Mouse (Mus musculus) cortical plate, adult 2 months (tissue): ENCODE measurements around the gene Arid5b.

Source experiments
- CTCF ChIP-seq: fragments of 200-500 bp; IDR thresholded peaks from 2 replicates; pipeline ENCODE4 v1.5.1; 2011; ENCODE audit warnings: mild to moderate bottlenecking, control low read depth, low read length; ENCODE audit not compliant: insufficient read depth; ENCODE audit errors: extremely low read depth
- POLR2A ChIP-seq: fragments of 200-500 bp; IDR thresholded peaks from 2 replicates; pipeline ENCODE4 v1.6.1; 2011; ENCODE audit warnings: mild to moderate bottlenecking, low read length, control low read depth; ENCODE audit not compliant: insufficient read depth; ENCODE audit errors: extremely low read depth

DNA sequence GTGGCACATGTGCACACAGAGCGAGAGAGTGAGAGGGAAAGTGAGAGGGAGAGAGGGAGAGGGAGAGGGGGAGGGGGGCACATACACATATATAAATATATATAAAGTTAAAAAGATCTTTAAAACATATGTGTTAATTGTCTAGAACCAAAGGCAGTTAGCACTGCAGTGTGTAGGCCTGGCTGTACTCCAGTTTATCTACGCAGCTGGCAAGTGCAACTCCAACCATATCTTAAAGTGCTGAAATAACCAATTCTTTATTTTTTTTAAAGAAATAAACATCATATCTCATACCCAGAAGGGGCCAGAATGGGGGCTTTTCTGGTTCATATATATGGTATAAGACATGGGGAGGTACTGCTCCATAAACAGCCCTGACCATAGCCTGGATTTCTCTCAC, 114.4 kb downstream of the Arid5b start:
- TF ChIP-seq CTCF (no peak), POLR2A (no peak)
